Mouse (Mus musculus) granulocyte monocyte progenitor cell, adult 5-6 weeks (primary cell): Measurements from ENCODE around the gene Pecam1. TPM values are rescaled to one million over a fixed set of nuclear protein-coding genes. Genes with fewer than 3 reads are reported as not detected.

Source experiments
- ATAC-seq: replicated peaks from 2 replicates; pipeline ENCODE4 v1.8.0; 2016; ENCODE audit warnings: mild to moderate bottlenecking, moderate TSS enrichment, inconsistent platforms; ENCODE audit not compliant: poor library complexity, severe bottlenecking
- total RNA-seq, 2 experiments: library from RNA; stranded (forward) in 1 of 2; stranded (reverse) in 1 of 2; fragments of 200-712, 200-1000 nt in 1 of 2; fragments of >200 nt in 1 of 2; fragmentation: Nextera tagmentation in 1 of 2; gene quantifications; 2 replicates each; pipeline ENCODE4 v1.2.3; 2014 to 2017

The Pecam1 gene
- total RNA-seq, 2 experiments from 2014 or later, result 46.6 to 69.6 TPM

DNA sequence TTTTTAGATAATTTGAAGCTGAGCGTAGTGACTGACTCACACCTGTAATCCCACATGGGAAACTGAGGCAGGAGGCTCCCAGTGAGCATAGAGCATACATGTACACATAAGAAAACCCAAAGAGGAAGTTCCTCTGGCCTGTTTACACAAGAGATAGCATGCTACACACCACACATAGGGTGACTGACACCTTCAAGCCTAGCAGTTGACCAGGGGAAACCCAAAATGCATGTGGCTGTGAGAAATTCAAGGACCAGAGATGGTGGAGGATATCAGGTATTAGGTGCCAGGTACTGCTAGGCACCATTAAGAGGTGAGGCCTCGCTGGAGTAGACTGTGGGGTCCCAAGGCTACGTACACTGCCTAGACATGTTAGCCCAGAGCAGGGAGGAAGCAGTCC, 47.8 kb downstream of the Pecam1 start:
- peak; percentile 36 for ATAC-seq

DNA sequence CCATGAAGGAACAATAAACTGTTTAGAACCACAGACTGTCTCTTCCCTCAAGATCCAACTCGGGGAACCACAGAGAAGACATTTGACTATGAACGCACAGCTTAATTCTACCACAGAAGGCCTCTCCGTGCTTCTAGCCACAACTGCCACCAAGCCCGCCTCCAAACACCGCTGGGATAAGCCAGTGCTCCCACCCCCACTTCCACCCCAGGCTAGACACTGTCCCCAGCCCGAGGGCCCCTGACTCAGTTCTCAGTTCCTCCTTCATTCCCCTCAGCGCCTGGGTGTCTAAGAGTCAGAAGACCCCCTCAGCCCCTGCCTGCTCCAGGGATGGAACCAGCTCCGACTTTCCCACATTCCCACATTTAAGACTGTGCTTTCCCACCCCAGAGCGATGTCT, 48.8 kb downstream of the Pecam1 start:
- ATAC-seq, result peak; percentile 46

DNA sequence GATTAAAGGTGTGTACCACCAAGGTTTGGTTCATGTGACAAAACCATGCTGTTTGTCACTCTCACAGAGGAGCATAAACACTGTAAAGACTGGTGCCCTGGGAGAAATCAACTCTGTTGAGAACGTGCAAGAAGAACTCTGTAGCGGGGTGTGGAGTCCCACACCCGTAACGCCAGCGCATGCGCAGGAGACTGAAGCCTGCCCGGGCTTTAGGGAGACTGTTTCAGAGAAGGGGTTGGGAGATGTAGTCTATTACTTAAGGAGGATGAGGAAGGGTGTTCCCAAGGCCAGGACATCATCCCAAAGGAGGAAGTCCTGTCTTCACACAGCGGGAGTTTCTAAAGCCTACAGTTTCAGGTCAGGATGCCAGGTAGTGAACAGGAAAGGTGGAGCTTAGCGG, 51.3 kb downstream of the Pecam1 start:
- ATAC-seq, result no peak

DNA sequence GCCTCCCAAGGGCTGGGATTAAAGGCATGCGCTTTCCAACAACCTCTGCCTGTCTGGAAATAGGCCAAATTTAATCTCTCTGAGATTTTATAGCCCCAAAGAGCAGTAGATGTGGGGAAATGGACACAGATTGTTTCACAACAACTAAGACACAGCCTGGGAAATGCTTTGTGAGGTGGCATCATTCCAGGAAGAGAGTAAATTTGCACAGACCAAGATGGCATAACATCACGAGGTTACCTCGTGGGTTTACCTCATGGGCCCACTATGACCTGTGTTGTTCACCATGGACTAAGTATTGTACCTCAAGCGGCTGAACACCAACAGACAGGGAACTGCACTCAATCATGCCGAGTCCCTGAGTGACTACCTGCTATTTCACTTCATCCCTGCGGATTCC, 52.1 kb downstream of the Pecam1 start:
- ATAC-seq, result peak; percentile 56

DNA sequence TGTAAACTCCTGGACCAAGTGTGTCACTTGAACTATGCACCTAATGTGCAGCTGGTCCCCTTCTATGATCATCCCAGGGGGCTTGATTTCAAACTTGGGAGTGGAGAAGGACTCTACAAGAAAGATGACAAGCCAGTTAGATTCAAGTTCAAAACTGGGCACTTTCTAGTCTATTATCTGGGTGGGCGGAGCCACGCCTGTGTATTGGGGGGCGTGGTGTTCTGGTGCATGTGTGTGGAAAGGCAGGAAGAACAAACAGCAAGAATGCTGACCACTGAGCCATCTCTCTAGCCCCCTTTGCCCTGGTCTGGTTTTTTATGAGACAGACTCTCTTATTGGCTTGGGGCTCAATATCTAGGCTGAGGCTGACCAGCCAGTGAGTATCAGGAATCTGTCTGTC, 54.5 kb downstream of the Pecam1 start:
- ATAC-seq, result no peak

DNA sequence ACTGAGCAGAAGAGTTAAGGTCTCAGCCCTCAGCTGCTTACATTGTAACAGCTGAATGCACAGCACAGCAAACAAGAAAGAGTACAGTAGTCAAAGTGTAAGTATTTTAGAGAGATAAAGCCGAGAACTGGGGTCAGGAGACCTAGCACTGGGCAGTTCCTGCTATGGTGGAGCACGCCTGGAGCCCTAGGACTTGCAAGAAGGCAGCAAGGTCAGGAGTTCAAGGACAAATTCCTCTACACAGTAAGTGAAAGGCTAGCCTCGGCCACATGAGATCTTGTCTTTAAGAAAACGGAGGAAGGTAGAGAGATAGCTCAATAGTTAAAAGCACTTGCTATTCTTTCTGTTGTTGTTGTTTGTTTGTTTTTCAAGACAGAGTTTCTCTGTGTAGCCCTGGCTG, 57.5 kb downstream of the Pecam1 start:
- ATAC-seq, result no peak

DNA sequence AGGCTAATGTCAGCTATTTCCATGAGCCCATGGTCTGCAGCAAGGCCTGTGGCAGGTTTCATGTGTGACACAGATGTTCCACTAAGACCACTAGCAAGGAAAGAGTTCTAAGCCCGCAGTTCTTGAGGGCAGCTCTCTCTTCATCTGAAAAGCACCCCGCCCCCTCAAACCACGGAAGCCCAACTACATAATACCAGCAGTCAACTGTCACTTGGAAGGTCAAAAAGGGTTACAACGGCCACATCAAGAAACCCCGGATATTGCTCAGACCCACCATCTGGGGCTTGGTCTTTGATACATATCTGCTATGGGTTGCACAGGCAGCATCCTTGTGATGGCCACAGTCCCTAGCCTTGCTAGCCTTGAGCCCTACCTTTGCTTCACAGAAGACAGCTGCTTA, 62.1 kb downstream of the Pecam1 start:
- peak; percentile 83 for ATAC-seq

DNA sequence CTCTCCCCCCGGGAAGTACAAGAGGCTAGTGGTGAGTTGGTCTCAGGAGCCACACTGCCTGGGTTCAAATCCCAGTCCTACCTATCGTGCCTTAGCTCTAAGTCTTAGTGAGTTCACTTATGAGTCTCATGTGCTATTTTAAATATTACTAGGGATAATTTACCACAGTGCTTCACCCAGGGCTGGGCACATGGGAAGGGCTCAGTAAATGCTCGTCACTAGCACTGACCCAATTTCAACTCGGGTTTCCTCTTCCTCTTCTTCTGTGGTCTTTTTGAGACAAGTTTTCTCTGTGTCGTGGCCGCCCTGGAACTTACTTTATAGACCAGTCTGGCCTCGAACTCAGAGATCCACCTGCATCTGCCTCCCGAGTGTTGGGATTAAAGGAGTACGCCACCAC, 63.1 kb downstream of the Pecam1 start:
- ATAC-seq, result 0 out of 2 replicates have a peak, but pooled peaks have one; percentile 28

DNA sequence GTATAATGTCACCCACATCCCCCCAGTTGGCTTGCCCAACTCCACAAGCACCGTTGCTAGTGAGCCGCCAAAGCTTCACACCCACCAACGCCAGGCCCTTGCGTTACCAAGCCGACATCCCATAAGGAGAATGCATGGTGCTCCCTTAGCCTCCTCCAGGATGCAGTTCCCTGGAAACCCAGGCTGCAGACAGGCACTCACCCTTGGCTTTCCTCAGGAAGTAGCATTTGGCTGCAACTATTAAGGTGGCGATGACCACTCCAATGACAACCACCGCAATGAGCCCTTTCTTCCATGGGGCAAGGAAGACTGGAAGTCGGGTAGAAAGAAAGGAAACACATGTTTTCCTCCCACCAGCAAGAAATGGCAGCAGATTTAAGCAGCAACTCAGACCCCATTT, 66.4 kb downstream of the Pecam1 start:
- no peak for ATAC-seq

DNA sequence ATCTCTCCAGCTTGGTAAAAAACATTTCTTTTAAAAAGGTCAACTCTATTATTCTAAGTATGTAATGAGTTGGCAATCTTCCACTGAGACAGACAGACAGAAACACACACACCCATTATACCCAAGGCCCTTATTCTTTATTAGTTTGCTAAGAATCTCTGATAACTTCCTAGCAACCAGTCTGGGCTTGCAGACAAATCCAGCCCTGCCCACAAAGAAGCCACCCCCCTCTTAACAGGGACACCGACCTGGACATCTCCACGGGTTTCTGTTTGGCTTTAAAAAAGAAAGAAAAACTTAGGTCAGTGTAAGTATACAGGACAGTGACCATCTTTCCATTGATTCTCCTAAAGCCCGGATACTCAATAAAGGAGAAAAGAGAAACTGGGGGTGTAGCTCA, 67.1 kb downstream of the Pecam1 start:
- ATAC-seq, result no peak

DNA sequence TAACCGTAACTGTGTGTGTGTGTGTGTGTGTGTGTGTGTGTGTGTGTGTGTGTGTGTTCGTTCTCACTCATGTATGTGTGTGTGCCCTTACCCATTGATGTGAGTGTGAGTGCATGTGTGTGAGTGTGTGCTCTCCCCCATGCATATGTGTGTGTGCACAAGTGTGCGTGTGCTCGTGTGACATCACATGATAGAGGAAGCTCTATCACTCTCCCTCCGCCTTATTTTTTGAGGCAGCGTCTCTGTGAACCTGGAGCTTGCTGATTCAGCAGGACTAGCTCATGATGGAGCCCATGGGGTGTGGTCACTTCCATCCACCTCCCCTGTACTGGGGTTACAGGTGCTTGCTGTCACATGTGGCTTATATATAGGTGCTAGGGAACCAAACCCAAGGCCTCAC, 69.3 kb downstream of the Pecam1 start:
- no peak for ATAC-seq

DNA sequence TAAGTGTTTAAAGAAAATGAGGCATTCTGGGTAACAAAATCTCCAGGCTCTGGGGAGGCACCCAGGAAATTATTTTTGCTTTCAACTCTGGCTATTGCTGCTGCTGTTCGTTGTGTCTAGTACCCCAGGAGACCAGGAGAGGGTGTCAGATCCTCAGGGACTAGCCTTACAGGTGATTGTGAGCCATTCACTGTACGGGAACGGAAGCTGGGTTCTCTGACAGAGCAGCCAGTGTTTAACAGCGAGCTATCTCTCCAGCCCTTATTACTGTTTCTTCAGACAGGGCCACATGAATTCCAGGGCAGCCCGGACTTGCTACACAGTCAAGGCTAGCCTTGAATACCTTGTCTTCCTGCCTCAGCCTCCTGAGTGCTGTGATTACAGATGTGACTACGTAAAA, 70.6 kb downstream of the Pecam1 start:
- ATAC-seq, result no peak

DNA sequence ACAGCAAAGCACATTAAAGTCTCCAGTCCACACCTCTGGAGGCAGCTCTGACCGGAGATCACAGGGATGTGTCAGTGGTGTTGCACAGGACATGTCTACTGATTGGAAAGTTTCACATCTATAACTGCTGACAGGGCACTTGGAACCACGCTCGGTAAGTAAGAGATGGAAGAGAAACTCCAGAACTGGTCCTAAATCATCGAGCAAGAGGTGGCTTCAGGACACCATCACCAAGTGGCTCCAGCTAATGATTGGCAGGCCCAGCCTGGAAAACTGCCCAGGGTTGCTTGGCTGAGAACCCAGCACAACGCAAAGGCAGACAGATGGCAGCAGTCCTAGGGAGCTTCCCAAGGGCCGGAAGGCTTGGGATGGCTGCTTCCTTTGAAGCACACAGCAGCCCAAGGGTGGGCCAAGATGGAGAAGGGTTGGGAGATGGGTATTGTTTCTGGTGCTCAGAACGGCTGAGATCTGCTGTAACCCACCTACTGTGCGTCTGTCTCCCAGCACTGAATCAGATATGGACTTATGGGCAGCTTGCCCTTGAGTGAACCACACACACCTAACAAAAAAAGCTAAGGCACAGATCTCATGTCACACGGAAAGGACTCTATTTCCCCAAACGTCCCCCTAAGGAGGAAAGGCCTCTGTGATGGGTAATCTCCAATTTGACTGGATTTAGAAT, 72.4 kb downstream of the Pecam1 start:
- no peak for ATAC-seq

DNA sequence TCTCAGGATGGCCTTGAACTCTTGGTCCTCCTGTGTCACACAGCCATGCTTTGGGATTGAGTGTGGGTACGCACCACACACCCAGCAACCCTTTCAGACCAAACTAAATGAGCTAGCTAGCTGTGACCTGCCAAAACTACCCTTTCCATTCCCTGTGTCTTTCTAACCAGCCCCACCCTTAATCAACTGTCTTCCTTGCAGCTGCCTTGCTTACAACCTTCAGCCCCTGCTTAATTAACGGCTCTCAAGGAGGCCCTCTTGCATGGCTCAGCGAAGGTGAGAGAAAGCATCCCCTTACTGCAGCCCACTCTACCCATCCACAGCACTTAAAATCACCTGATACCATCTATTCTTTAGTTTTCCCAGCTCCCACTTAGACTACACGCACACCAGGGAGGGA, 73.1 kb downstream of the Pecam1 start:
- ATAC-seq, result no peak

DNA sequence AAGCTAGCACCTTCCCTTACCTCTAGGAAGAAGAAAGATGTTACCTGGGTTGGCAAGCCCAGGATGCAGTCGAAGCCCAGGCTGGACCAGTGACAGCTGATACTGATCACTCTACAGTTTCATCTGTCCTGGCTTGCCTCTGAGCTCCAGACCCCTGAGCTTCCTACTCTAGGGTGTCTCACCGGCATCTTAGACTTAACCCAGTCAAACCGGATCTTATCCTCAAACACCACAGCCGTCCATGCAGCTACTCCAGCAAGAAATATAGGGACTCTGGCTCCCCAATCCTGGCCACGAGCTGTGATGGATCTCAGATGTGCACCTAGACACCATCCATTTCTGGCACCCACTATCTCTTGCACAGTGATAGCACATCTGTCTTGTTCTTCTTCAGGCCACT, 74.6 kb downstream of the Pecam1 start:
- no peak for ATAC-seq

DNA sequence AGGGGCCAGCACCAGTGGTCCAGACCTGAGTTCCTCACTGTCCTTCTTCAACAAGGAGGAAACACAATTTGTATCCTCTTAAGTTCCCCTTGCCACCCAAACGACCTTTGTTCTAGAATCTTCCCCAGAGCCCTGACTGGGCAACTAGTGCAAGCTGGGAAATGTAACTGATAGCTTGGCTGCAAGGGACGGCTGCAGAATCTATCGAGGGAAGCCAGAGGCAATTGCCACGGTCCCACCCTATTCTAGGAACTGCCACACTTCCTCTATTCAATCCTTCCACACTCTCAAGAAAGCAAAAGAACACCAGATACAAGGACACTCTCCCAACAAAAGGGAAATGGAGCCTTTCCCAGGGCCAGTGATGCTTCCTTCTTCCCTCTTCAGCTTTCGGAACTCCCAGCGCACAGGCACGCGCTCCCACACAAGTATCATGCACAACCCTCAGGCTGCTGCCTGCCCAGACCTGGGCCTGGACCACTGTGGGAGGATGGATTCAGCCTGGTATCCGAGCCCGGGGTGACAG, 75.2 kb downstream of the Pecam1 start:
- peak; percentile 78 for ATAC-seq

DNA sequence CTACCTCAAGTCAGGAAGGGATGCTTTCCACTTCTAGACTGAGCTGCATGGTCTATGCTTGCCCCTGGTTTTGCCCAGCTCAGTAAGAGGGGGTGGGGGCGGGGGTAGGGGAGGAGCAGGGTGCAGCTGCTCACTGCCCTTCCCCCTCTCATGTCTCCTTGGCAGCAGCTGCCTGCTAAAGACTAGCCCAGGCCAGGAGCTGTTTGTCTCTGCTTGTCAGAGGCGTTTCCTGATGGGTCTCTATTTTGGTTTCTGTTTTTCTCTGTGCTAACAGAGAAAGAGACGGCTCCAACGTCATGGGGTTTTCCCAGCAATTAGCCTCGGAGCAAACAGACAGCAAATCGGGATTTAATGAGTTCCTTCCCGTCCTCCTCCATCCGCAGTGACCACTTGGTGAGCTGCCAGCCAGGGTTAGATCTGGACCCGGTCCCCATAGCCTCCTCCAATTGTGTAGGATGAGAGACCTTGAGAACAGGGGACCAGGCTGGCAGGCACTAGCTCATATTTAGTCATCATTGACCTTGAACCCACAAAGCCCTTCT, 75.7 kb downstream of the Pecam1 start:
- ATAC-seq, result 0 out of 2 replicates have a peak, but pooled peaks have one; percentile 10

DNA sequence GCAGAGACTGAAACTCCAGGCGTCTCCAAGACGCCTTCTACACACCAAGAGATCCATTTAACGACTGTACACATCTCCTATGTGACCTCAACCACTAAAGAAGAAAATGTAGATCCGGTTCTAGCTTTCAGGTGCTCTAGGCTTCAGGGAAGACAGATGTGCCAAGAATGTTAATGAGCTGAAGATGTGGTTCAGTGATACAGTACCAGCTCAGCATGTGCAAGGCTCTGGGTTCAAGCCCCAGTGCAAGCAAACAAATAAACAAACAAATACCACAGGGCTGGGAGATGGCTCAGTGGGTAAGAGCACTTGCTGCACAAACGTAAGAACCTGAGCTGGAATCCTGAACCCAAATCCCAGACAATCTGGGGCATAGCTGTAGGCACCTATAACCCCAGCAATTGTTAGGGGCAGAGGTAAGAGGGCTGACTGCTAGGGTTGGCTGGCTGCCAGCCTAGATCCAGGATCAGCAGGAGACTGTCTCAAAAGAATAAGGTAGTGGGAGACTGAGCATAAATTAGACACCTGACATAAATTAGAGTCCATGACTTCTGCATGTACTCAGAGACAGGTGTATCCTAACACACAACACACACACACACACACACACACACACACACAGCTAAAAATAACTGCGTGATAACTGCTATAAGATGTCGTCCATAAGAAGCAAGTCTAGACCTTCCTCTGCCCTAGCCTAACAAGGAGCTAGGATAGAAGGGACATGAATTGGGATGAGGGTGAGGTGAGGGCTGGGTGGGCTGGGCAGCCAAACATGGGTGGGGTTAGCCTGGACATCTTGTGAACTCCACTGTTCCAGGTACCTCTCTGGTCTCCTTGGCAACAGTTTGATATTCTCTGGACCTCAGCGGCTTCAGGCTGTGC, 76.5 kb downstream of the Pecam1 start:
- ATAC-seq, result no peak

DNA sequence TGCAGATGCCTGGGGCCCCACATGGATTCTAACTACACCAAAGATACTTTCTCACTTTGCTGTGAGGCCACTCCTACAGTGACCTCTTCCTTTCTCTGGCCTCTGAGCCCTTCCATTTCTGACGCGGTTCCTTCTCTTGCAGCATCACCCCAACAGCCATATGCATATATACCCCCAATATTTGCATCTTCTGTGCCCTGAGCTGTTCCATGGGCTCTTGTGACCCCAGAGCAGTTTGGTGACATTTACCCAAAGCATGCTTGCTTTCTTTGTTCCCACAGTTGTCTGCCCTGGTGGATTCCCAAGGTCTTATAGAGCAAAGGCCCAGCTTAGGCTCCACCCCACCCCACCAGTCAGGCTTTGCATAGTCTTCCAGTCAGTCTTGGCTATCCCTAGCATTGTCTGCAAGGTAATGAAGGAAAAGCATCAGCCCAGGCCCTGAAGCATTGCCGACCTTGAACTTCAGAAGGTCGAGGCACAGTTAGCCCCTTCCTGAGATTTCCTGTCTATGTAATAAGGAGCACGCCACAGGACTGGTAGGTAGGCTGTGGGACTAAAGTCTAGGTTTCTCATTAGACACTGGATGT, 77.4 kb downstream of the Pecam1 start:
- no peak for ATAC-seq

DNA sequence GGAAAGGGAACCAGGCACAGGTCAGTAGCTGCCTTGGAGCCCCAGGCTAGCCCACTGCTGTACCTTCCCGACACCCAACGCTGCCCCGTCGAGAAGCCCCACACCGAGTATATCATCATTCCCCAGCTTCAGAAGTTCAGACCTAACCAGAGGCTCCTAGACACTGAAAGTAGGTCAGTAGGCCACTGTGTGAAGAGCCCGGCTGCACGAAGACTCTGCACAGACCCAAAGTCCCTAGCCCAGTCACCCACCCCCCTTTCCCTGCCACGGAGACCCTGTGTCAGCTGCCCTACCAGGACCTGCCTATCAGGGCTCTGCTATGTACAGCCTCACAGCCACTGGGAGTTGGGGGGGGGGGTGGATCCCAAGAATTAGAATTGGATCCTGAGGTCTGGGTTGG, 78.6 kb downstream of the Pecam1 start:
- no peak for ATAC-seq

DNA sequence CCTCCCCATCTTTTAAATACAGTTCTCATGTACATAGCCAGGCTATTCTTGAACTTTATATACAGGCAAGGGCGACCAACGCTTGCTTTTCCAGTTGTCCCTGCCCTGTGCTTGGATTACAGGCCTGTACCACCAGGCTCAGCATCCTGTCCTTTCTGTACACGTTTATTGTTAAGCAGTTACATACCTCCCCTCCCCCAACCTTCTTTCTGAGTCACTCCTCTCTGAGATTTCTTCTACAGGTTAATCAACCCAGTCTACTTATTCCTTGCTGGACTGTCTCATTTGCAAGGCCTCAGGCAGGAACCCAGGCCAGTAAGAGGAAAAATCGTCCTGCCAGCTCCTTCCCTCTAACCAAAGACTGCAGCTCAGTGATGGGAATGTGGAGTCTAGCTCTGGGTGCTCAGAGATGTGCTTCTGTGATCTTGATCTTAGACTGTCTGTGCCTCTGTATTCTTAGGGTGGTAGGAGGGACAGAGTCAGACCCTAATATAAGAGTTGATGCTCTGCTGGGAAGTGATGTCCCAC, 79.4 kb downstream of the Pecam1 start:
- no peak for ATAC-seq
